Mouse (Mus musculus) kidney, postnatal 0 days (tissue): ENCODE results near the gene Dennd4a. TPM values are rescaled to one million over a fixed set of nuclear protein-coding genes. Genes with fewer than 3 reads are reported as not detected.

Experiments used
- ATAC-seq: fragments of 200-750 bp; cut with Nextera tagmentation; replicated peaks from 2 replicates; pipeline ENCODE4 v1.8.0; 2017; ENCODE audit warnings: low read depth, moderate number of reproducible peaks, moderate TSS enrichment, moderate library complexity; ENCODE audit not compliant: low FRiP score
- DNase-seq: peaks from one replicate; pipeline ENCODE4 v3.0.0-alpha.2; 2016; ENCODE audit warnings: low spot score
- H3K27ac ChIP-seq: fragments of 300-500 bp; sonication (generic); 2 replicates; pipeline ENCODE4 v1.5.1; 2014; ENCODE audit warnings: mild to moderate bottlenecking
- H3K27me3 ChIP-seq: fragments of 300-500 bp; sonication (generic); 2 replicates; pipeline ENCODE4 v1.6.1; 2014; ENCODE audit warnings: low read length, mixed read lengths; ENCODE audit not compliant: insufficient read depth
- H3K36me3 ChIP-seq: fragments of 300-500 bp; sonication (generic); 2 replicates; pipeline ENCODE4 v1.6.1; 2014; ENCODE audit warnings: low read length, mixed read lengths; ENCODE audit not compliant: insufficient read depth
- H3K4me1 ChIP-seq: fragments of 300-500 bp; sonication (generic); replicated peaks from 2 replicates; pipeline ENCODE4 v1.6.1; 2014; ENCODE audit warnings: antibody characterized with exemption, low read length, mixed read lengths; ENCODE audit not compliant: insufficient read depth
- H3K4me2 ChIP-seq: fragments of 300-500 bp; sonication (generic); 2 replicates; pipeline ENCODE4 v1.6.1; 2014; ENCODE audit warnings: mild to moderate bottlenecking, low read length, moderate library complexity, mixed read lengths
- H3K4me3 ChIP-seq: fragments of 300-500 bp; sonication (generic); replicated peaks from 2 replicates; pipeline ENCODE4 v1.5.1; 2014; ENCODE audit warnings: low read depth, low read length
- H3K9ac ChIP-seq: fragments of 300-500 bp; sonication (generic); 2 replicates; pipeline ENCODE4 v1.6.1; 2014; ENCODE audit warnings: low read depth, low read length
- H3K9me3 ChIP-seq: fragments of 300-500 bp; sonication (generic); replicated peaks from 2 replicates; pipeline ENCODE4 v1.6.1; 2016; ENCODE audit warnings: low read length, inconsistent platforms, mixed read lengths
- CTCF ChIP-seq: IDR thresholded peaks from 2 replicates; pipeline ENCODE4 v1.5.1; 2016; ENCODE audit warnings: antibody characterized with exemption, low read depth, mild to moderate bottlenecking, moderate library complexity
- WGBS: fragments of 180-500 bp; shearing (Covaris S2); extraction: QIAGEN DNeasy Blood & Tissue Kit; methylation state at CpG from one replicate; pipeline ENCODE4 v1.1.7; 2014; 5-methylcytosine and 5-hydroxymethylcytosine counted together
- polyA plus RNA-seq: library from polyadenylated mRNA; unstranded; fragments of >200 nt; fragmentation: Nextera tagmentation; extraction: Ambion mirVana; gene quantifications from 2 replicates; pipeline ENCODE4 v1.2.1, GENCODE M21; 2015

Gene Dennd4a
- polyA plus RNA-seq, 1 experiment from 2014 or later: 2.7 TPM

- no peaks in the 10 kb centered on the region for H3K9me3 ChIP-seq
- peaks cover 8% of the 10 kb centered on the region for H3K4me1 ChIP-seq
- ATAC-seq: no peak
- no peak overlapping the region for H3K4me3 ChIP-seq
- no peak for DNase-seq
- no peaks in the 10 kb centered on the region for H3K27me3 ChIP-seq
- WGBS: 85% methylated on average over 3 of the region's 3 CpGs
- no peak for TF ChIP-seq CTCF
- no peak overlapping the region for H3K27ac ChIP-seq
- no peaks in the 10 kb centered on the region for H3K36me3 ChIP-seq
- no peak overlapping the region for H3K4me2 ChIP-seq
- no peak overlapping the region for H3K9ac ChIP-seq
Observed at GRCm38 (mm10) chr9:64957276-64957675, 146.1 kb downstream of the Dennd4a start.

GRCm38 (mm10) chr9:64960117-64960977, 149.2 kb downstream of the Dennd4a start, which contains the start of gene Ints14:
Gene Ints14, plus strand, starts transcription at chr9:64960905.
- H3K9ac ChIP-seq: peak within 1 kb of the TSS; percentile 90
- ATAC-seq (peak; percentile 95), DNase-seq (peak; percentile 97)
- peak within 1 kb of the TSS; percentile 91 for H3K27ac ChIP-seq
- H3K4me1 ChIP-seq: peaks cover 8% of the 10 kb centered on the region
- H3K36me3 ChIP-seq: 0 out of 2 replicates have a peak, but pooled peaks cover 7% of the 10 kb centered on the region
- 3% methylated on average over 29 of the region's 29 CpGs for WGBS
- TF ChIP-seq CTCF: peak; percentile 85
- H3K9me3 ChIP-seq: no peaks in the 10 kb centered on the region
- no peaks in the 10 kb centered on the region for H3K27me3 ChIP-seq
- H3K4me3 ChIP-seq: peak within 1 kb of the TSS; percentile 70
- H3K4me2 ChIP-seq: peak within 1 kb of the TSS; percentile 76

- DNase-seq (peak; percentile 84), ATAC-seq (peak; percentile 83)
- peaks cover 8% of the 10 kb centered on the region for H3K4me1 ChIP-seq
- H3K27ac ChIP-seq: peak overlapping the region; percentile 91
- H3K27me3 ChIP-seq: no peaks in the 10 kb centered on the region
- peak overlapping the region; percentile 90 for H3K9ac ChIP-seq
- under 1% methylated on average over 17 of the region's 17 CpGs for WGBS
- 0 out of 2 replicates have a peak, but pooled peaks cover 12% of the 10 kb centered on the region for H3K36me3 ChIP-seq
- TF ChIP-seq CTCF: no peak
- peak overlapping the region; percentile 76 for H3K4me2 ChIP-seq
- no peaks in the 10 kb centered on the region for H3K9me3 ChIP-seq
- peak overlapping the region; percentile 70 for H3K4me3 ChIP-seq
Observed at GRCm38 (mm10) chr9:64960978-64961320, 149.8 kb downstream of the Dennd4a start.

Other genes with a start within 250 kb of the Dennd4a start
- gene Rab11a, start 73.6 kb upstream of the Dennd4a start, polyA plus RNA-seq: 1,132 and 1,149 TPM in 2 replicates
- gene Slc24a1, start 140.3 kb downstream of the Dennd4a start, polyA plus RNA-seq: 0.04 TPM in 1 of 2 replicates, not detected in the other
- 45.3 and 47.1 TPM in 2 replicates for gene Ints14, start 149.6 kb downstream of the Dennd4a start, polyA plus RNA-seq
- gene Hacd3, start 210.4 kb downstream of the Dennd4a start, polyA plus RNA-seq: 68.2 and 78.1 TPM in 2 replicates
- gene Dpp8, start 221.1 kb downstream of the Dennd4a start, polyA plus RNA-seq: 22.9 and 23.2 TPM in 2 replicates